Mouse (Mus musculus) liver, embryonic 14.5 days (tissue): Measurements from ENCODE around the gene Gfra1.

Experiments
- CTCF ChIP-seq: IDR thresholded peaks from 2 replicates; pipeline ENCODE4 v1.5.1; 2016; ENCODE audit warnings: antibody characterized with exemption, low read depth, control low read depth
- EP300 ChIP-seq: IDR thresholded peaks from 2 replicates; pipeline ENCODE4 v1.6.1; 2016; ENCODE audit warnings: antibody characterized with exemption, low read depth

- TF ChIP-seq EP300 (no peak), CTCF (no peak)
These were observed 31.0 kb upstream of the Gfra1 start for GRCm38 (mm10) chr19:58486686-58487085.
